ENCODE assay signal across 22 mouse cellular contexts in genomic region chr5:138897255-138897654, GRCm38 (mm10).
"Had no signal": no experiment of that assay in that cellular context is flagged by ENCODE, and none has a peak within 500 bp of the region (broad histone marks: within the 10 kb centered on the region; RNA-seq: fewer than 3 reads in every experiment).

No protein-coding gene starts in this region.

- H3K4me1 ChIP-seq: liver, embryonic 13.5 days; neural tube, embryonic 13.5 days had no signal

- H3K27me3 ChIP-seq: limb, embryonic 13.5 days; liver, embryonic 13.5 days; midbrain, embryonic 13.5 days; neural tube, embryonic 13.5 days; stomach, embryonic 15.5 days had no signal

- H3K27ac ChIP-seq: kidney, postnatal 0 days; layer of hippocampus, adult 2 months; limb, embryonic 13.5 days; liver, embryonic 13.5 days; macrophage; midbrain, embryonic 13.5 days; neural tube, embryonic 13.5 days; stomach, embryonic 15.5 days had no signal

- H3K9me3 ChIP-seq: limb, embryonic 10.5 days; limb, embryonic 13.5 days; liver, embryonic 13.5 days; midbrain, embryonic 13.5 days; neural tube, embryonic 13.5 days; stomach, embryonic 15.5 days had no signal

- H3K4me3 ChIP-seq: layer of hippocampus, adult 2 months; limb, embryonic 10.5 days; limb, embryonic 13.5 days; liver, embryonic 13.5 days; midbrain, embryonic 13.5 days; myocyte; neural tube, embryonic 13.5 days; stomach, embryonic 15.5 days had no signal

- DNase-seq: kidney, adult 2 months; kidney, postnatal 25 days; layer of hippocampus, adult 9-11 months; liver; liver, embryonic 13.5 days; lung, adult 2 months; retina, postnatal 1 day; right cerebral cortex, postnatal 25 days; spleen, adult 18-20 months; thymus, adult 18-20 months; thymus, postnatal 14 days had no signal

- H3K36me3 ChIP-seq: limb, embryonic 10.5 days; limb, embryonic 13.5 days; liver, embryonic 13.5 days; midbrain, embryonic 13.5 days; neural tube, embryonic 13.5 days; stomach, embryonic 15.5 days had no signal

- ATAC-seq: intestine, postnatal 0 days; midbrain, embryonic 13.5 days; midbrain, embryonic 16.5 days had no signal
